Mouse (Mus musculus) v-Abl transformed pro-B cells (cell line): Measurements from ENCODE around the gene Prl3d3.
"Not testable (repeated sequence)": the region's sequence is repeated elsewhere in the genome, so short reads cannot be mapped to it uniquely, and the experiment has no call there.

ENCODE experiments used
- in situ Hi-C, 2 experiments: fragments of 400-800 bp; cut with MboI; formaldehyde crosslinking; loops; one replicate each; pipeline ENCODE4 v1.15.1; 2025; ENCODE audit not compliant: unreplicated experiment in 2 of 2

Prl3d3 gene

DNA sequence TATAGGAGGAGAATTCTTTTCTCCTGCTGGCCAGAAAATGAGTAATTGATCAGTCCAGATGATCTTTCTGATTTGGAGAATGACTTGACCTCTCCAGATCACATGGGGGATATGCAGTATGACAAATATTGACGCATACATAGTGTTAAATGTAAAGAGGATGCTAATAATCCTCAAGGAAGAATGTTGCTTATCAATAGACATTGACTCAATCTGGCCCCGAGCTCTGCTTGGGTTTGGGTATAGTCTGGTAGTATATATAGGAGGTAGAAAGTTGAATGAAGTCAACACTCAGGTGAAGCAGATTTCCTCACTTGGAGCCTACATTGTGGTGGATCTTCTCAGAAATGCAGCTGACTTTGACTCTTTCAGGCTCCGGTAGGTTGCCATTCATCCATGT lies at the start of gene Prl3d3:
Gene Prl3d3 (plus strand): TSS at position 301 of the 400 bp plus-strand sequence.
- in situ Hi-C loops = not testable (repeated sequence)

DNA sequence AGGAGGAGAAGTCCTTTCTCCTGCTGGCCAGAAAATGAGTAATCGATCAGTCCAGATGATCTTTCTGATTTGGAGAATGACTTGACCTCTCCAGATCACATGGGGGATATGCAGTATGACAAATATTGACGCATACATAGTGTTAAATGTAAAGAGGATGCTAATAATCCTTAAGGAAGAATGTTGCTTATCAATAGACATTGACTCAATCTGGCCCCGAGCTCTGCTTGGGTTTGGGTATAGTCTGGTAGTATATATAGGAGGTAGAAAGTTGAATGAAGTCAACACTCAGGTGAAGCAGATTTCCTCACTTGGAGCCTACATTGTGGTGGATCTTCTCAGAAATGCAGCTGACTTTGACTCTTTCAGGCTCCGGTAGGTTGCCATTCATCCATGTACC lies 35.2 kb upstream of the Prl3d3 start, which contains the start of gene Prl3d2:
Gene Prl3d2 (plus strand): TSS at position 301 of the 400 bp plus-strand sequence.
- in situ Hi-C loops = not testable (repeated sequence)

DNA sequence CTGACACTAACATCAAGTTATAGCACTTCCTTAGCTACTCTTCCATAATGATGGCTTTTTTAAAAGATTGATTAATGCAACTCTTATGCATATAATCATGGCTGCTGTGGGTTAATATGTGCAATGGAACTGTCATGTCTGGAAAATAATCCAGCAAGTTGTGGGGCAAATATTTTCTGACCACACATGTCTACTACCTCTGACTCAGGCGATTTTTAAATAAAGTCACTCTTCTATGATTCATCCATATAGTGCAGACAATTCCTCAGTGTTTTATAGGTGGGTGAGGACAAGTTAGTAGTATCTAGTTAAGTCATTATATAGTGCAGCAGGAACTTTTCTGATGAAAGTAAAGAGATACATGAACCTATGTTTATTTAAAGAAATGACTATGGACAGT lies 8.3 kb upstream of the Prl3d3 start:
- in situ Hi-C loops = no loop called here

DNA sequence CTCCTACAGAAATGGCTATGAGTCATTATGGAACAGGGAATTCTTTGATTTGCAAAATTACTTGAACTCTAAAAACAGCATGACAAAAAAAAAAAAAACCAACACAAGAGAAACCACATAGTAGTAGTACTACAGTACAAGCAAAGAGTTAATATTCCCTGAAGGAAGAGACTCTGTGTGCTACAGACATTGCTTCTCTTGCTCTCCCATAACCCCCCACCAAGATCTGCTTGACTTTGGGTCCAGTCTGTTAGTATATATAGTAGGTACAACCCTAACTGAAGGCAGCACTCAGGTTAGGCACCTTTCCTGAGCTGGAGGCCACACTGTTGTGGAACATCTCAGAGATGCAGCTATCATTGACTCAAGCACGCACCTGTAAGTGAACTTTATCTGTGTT lies 39.8 kb downstream of the Prl3d3 start, which contains the start of gene Prl3c1:
Gene Prl3c1 (plus strand): TSS at position 301 of the 400 bp plus-strand sequence.
- in situ Hi-C loops = no loop called here
